In genomic region chr16:96282566-96282965, GRCm38 (mm10) we compare ENCODE assay signal across 29 mouse cellular contexts. TPM values are rescaled to one million over a fixed set of nuclear protein-coding genes. Genes with fewer than 3 reads are reported as not detected.
"Had no signal": no experiment of that assay in that cellular context is flagged by ENCODE, and none has a peak within 500 bp of the region (broad histone marks: within the 10 kb centered on the region; RNA-seq: fewer than 3 reads in every experiment).

No protein-coding gene starts in this region.

- ATAC-seq: forebrain, embryonic 15.5 days; forebrain, postnatal 0 days; intestine, embryonic 16.5 days; liver, embryonic 12.5 days had no signal

- H3K4me2 ChIP-seq: forebrain, embryonic 15.5 days; heart, embryonic 11.5 days; heart, embryonic 13.5 days; heart, embryonic 15.5 days; kidney, embryonic 15.5 days; limb, embryonic 13.5 days; limb, embryonic 15.5 days; liver, embryonic 12.5 days had no signal

- H3K9me3 ChIP-seq: forebrain, embryonic 15.5 days; heart, embryonic 13.5 days; heart, embryonic 15.5 days; hindbrain, embryonic 15.5 days; kidney, embryonic 15.5 days; limb, embryonic 13.5 days; limb, embryonic 15.5 days; liver, embryonic 12.5 days had no signal

- H3K36me3 ChIP-seq: forebrain, embryonic 15.5 days; heart, embryonic 13.5 days; heart, embryonic 15.5 days; hindbrain, embryonic 15.5 days; kidney, embryonic 15.5 days; limb, embryonic 13.5 days; limb, embryonic 15.5 days; liver, embryonic 12.5 days had no signal

- DNase-seq: forebrain, postnatal 0 days; gastrocnemius, postnatal 14 days; gastrocnemius, postnatal 36 days; heart, postnatal 14 days; heart, postnatal 36 days; kidney, adult 11 months; kidney, adult 2 months; kidney, adult 9 months; kidney, postnatal 14 days; kidney, postnatal 36 days; layer of hippocampus, adult 9-11 months; layer of hippocampus, postnatal 36 days; left cerebral cortex, postnatal 4 days had no signal

- H3K27ac ChIP-seq: forebrain, embryonic 15.5 days; heart, embryonic 13.5 days; heart, embryonic 15.5 days; hindbrain, embryonic 15.5 days; kidney, embryonic 15.5 days; kidney, postnatal 0 days; limb, embryonic 13.5 days; limb, embryonic 15.5 days; liver, embryonic 12.5 days had no signal

- H3K4me3 ChIP-seq: forebrain, embryonic 15.5 days; heart, embryonic 13.5 days; heart, embryonic 15.5 days; hindbrain, embryonic 15.5 days; kidney, embryonic 15.5 days; limb, embryonic 13.5 days; limb, embryonic 15.5 days; liver, embryonic 12.5 days had no signal

- H3K4me1 ChIP-seq: liver, embryonic 12.5 days had no signal

- H3K9ac ChIP-seq: forebrain, embryonic 15.5 days; forebrain, postnatal 0 days; heart, embryonic 13.5 days; heart, embryonic 15.5 days; hindbrain, embryonic 15.5 days; kidney, embryonic 15.5 days; limb, embryonic 13.5 days; limb, embryonic 15.5 days; liver, embryonic 12.5 days had no signal

RNA-seq across cellular contexts. Expression of gene B3galt5, which starts 47.0 kb away (rescaled TPM):
- total RNA-seq: gastrocnemius, adult 18-20 months; gastrocnemius, adult 8-10 months; heart, adult 8-10 months; heart, postnatal 36 days; liver, adult 2 months had no signal
- polyA plus RNA-seq: heart, postnatal 0 days had no signal
